Mouse (Mus musculus): ENCODE measurements around the gene Bcar3.

Gene Bcar3

DNA sequence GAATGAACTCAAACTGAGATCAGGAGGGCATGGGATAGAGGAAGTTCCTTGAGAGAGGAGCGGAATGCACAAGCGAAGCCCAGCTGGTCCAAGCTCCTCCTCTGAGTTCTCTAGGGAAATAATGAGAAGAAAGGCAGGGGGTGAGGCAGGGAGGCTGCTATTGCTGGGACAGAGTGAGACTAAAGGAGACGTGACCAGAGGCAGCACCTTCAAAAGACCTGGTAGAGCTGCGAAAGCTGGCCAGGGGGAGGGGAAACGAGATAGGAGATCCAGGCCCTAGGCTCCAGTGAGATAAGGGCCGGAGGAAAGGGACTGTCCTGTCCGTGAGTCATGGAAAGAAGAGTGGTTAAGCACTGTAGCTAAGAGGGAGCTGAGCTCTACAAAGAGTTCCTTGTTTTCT is 20.0 kb downstream of the Bcar3 start:
- no peak for TF ChIP-seq GATA4 (IDR thresholded peaks at IDR 0.05; ENCODE audit: insufficient replicate concordance, low read length)

DNA sequence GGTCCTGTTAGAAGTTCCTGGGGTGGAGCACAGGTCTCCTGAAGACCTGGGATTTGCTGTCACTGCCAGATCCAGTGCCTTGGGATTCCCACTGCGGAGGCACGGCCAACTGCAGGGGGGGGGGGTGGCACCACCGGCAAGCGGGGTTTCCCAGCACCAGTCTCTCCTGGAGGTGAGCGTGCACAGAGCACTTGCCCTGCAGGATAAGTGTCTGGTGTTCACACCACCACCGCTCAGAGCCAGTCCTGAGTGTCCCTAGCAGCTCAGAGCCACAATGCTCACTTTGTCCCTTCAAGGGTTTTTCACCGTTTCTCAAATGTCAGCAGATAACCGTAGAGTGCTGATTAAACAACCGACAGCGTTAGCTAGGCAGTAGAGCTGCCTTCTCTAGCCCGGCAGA is 22.7 kb downstream of the Bcar3 start:
- TF ChIP-seq GATA4 (IDR thresholded peaks at IDR 0.05; ENCODE audit: insufficient replicate concordance, low read length): no peak

DNA sequence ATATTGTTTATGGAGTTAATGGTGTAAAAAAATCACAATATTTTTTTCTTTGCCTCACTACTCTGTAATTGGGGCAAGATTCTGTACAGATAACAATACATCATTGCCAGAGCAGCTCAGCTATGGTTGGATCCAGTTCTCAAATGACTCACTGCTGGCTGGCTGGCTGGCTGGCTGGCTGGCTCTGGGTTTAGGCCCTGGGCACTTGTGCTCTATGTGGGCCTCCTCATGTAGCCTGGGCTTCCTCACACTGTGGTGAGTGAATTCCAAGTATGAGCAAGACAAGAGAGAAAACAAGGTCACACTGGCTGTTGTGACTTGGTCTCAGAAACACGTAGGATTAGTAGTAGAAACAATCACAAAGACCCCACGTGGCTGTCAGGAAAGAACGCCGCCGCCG is 23.4 kb downstream of the Bcar3 start:
- TF ChIP-seq GATA4 (IDR thresholded peaks at IDR 0.05; ENCODE audit: insufficient replicate concordance, low read length): no peak

- TF ChIP-seq GATA4 (IDR thresholded peaks at IDR 0.05; ENCODE audit: insufficient replicate concordance, low read length): no peak
Observed at GRCm38 (mm10) chr3:122322226-122322625, 28.3 kb downstream of the Bcar3 start.

- no peak for TF ChIP-seq GATA4 (IDR thresholded peaks at IDR 0.05; ENCODE audit: insufficient replicate concordance, low read length)
Observed at GRCm38 (mm10) chr3:122323841-122324240, 29.9 kb downstream of the Bcar3 start.

DNA sequence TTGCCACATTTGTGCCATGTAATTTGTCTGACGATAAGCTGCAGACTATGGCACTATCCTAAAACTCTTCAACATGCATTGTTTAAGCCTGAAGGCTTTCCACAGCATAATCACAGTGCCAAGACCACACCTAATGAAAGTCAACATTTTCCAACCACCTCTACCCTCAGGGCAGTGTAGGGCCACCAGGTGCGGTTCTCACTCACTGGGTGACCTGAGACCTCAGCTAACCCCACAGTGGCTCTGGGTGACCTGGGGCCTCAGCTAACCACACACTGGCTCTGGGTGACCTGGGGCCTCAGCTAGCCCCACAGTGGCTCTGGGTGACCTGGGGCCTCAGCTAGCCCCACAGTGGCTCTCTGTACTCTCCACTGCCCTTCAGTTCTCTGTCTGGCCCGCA is 30.6 kb downstream of the Bcar3 start:
- TF ChIP-seq GATA4 (IDR thresholded peaks at IDR 0.05; ENCODE audit: insufficient replicate concordance, low read length): no peak

- no peak for TF ChIP-seq GATA4 (IDR thresholded peaks at IDR 0.05; ENCODE audit: insufficient replicate concordance, low read length)
Observed at GRCm38 (mm10) chr3:122330484-122330883, 36.5 kb downstream of the Bcar3 start.

DNA sequence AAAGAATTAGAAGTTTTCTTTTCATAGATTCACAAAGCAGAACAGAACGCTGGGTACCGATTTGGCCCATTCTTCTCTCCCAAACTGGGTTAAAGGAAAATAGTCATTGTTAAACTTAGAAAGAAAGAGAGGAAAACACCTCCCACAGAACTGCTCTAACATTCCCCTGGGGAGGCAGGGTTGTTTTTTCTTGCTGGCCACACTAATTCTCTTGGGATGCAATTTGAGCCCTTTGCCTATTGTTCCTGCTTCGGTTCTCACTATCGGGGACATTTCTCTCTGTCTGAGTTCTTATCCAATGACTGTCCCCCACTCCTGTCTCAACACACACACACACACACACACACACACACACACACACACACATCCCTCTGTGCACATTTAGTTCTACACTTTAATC is 39.6 kb downstream of the Bcar3 start:
- no peak for TF ChIP-seq GATA4 (IDR thresholded peaks at IDR 0.05; ENCODE audit: insufficient replicate concordance, low read length)

DNA sequence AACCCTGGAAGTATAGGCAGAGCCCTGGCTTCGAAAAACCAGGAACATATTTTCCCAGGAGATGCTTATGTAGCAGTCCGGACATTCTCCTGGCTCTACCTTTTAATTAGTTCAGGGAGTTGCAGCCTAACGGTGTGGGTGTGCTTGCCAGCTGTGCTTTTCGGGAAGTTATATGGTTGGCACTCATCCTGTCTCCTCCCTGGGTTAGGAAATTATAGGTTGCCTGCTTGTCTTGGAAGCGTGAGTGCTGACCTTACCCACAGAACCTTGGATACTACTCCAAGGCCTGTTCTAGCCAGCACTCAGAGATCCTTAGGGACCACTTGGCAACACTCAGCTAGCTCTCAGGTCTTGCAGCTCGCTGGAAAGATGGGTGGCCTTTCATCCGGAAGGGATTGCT is 40.0 kb downstream of the Bcar3 start:
- TF ChIP-seq GATA4 (IDR thresholded peaks at IDR 0.05; ENCODE audit: insufficient replicate concordance, low read length): no peak

GRCm38 (mm10) chr3:122334375-122334774 is 40.4 kb downstream of the Bcar3 start:
- no peak for TF ChIP-seq GATA4 (IDR thresholded peaks at IDR 0.05; ENCODE audit: insufficient replicate concordance, low read length)

- TF ChIP-seq GATA4 (IDR thresholded peaks at IDR 0.05; ENCODE audit: insufficient replicate concordance, low read length): no peak
Observed at GRCm38 (mm10) chr3:122336030-122336429, 42.1 kb downstream of the Bcar3 start.

DNA sequence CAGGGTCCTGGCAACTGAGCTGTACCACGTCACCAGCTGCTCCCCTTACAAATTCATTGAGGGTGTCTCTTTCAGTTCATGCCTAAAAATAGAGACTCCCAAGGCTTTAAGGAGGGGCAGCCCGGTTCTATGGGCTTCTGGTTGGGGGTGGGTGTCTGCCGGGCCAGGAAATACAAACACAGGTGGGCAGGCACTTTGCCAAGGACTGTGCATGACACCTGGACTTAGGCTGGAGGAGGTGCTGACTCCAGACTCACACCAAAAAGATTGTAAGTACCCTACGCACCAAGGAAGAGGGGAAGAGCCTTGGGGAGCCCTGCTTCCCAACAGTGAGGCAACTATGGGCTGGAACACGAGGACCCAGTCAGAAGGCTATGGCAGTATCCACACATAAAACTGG is 44.1 kb downstream of the Bcar3 start:
- TF ChIP-seq GATA4 (IDR thresholded peaks at IDR 0.05; ENCODE audit: insufficient replicate concordance, low read length): no peak

DNA sequence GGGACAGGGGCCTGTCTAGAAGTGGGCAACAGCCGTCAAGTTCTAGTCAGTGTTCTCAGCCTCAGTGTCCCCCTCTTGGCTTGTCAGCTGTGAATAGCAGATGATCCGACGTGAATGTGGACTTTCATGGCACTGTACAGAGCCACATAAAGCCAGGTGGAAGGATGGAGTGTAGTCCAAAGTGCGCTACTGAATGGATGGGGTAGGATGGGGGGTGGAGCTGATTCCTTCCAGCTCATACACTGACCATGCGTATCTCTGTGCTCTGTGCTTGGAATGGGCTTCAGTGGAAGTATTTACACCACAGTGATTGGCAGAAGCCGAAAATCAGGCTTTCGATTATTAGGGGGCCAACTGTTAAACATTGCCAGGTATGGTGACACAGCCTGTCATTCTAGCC is 45.0 kb downstream of the Bcar3 start:
- no peak for TF ChIP-seq GATA4 (IDR thresholded peaks at IDR 0.05; ENCODE audit: insufficient replicate concordance, low read length)

DNA sequence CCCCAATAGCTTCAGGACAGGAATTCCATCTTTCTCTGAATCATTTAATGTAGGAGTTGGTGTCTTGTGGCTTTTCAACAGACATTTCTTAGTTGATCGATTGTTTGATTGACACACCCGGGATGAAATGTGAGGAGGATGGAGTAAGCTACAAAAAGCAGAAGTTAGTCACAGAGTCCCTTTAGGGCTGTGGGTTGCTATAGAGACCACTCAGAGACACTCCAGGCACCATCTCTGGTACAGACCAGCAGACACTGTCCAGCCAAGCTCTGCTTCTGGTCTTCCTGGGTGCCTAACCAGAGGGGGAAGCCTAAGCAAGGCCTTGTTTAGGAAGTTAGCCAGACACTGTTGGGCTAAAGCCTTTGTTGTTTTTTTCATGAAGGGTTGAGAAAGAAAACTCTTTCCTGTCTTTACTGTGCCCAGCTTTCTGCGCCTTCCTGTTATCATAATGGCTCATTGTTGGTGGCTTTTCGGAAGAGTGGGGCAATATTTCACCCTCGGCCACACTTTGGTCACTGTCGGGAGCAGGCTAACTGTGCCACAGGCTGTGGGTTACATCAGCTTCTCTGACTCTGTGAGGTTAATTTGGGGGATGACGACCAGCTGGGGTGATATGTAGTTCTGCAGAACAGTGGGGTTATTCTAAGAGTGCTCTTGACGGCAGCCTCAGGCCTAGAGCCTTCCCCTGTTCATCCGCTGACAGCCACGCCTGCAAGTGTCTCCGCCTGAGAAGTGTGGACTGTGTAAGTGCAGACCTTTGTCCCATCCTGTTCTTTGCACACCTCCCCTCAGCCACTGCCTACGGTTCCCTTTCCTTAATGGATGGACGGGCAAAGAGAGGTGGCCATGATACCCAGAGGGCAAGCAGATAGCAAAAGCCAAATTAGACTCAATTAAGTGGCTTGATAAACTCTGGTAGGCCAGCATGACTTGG is 46.5 kb downstream of the Bcar3 start:
- no peak for TF ChIP-seq GATA4 (IDR thresholded peaks at IDR 0.05; ENCODE audit: insufficient replicate concordance, low read length)

GRCm38 (mm10) chr3:122343437-122343853 is 49.5 kb downstream of the Bcar3 start:
- no peak for TF ChIP-seq GATA4 (IDR thresholded peaks at IDR 0.05; ENCODE audit: insufficient replicate concordance, low read length)

- no peak for TF ChIP-seq GATA4 (IDR thresholded peaks at IDR 0.05; ENCODE audit: insufficient replicate concordance, low read length)
Observed at GRCm38 (mm10) chr3:122344350-122344749, 50.4 kb downstream of the Bcar3 start.

DNA sequence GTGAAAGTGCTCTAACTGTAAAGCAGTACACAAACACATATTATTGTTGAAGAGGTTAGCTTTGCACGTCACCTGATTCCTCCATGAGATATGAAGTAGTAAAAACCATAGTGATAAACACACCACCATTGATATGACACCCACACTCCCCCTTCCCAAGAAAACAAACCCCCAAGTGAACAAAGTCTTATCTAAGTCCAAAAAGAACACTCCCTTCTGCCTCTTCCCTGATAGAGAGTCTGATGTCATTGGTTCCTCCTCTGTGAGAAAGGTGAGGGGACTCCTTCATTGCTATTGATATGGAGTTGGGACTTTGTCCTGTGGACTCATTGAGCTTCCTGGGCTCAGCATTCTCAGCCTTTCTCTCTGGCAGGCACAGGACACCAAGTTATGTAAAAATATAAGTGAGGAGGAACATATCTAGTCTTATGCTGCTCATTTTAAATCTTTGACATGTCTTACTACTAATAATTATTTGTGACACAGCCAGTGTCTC is 52.1 kb downstream of the Bcar3 start:
- no peak for TF ChIP-seq GATA4 (IDR thresholded peaks at IDR 0.05; ENCODE audit: insufficient replicate concordance, low read length)
